Mouse (Mus musculus) heart, postnatal 0 days (tissue): Measurements from ENCODE around the gene Jmjd4. TPM values are rescaled to one million over a fixed set of nuclear protein-coding genes. Genes with fewer than 3 reads are reported as not detected.

Experiments
- ATAC-seq: fragments of 200-750 bp; cut with Nextera tagmentation; 2 replicates; pipeline ENCODE4 v1.8.0; 2017; ENCODE audit warnings: low read depth, moderate number of reproducible peaks, moderate library complexity; ENCODE audit not compliant: insufficient read depth
- DNase-seq: peaks from one replicate; pipeline ENCODE4 v3.0.0-alpha.2; 2016; ENCODE audit warnings: low spot score
- H3K27ac ChIP-seq: fragments of 300-500 bp; sonication (generic); 2 replicates; pipeline ENCODE4 v1.5.1; 2014; ENCODE audit warnings: low read depth, mild to moderate bottlenecking
- H3K27me3 ChIP-seq: fragments of 300-500 bp; sonication (generic); 2 replicates; pipeline ENCODE4 v1.6.1; 2014; ENCODE audit warnings: low read length, mixed read lengths; ENCODE audit not compliant: control insufficient read depth, insufficient read depth
- H3K36me3 ChIP-seq: fragments of 300-500 bp; sonication (generic); replicated peaks from 2 replicates; pipeline ENCODE4 v1.6.1; 2014; ENCODE audit warnings: low read length, mixed read lengths; ENCODE audit not compliant: control insufficient read depth, insufficient read depth
- H3K4me1 ChIP-seq: fragments of 300-500 bp; sonication (generic); 2 replicates; pipeline ENCODE4 v1.6.1; 2014; ENCODE audit warnings: antibody characterized with exemption; ENCODE audit not compliant: control insufficient read depth, insufficient read depth
- H3K4me2 ChIP-seq: fragments of 300-500 bp; sonication (generic); 2 replicates; pipeline ENCODE4 v1.6.1; 2014; ENCODE audit warnings: low read depth, mild to moderate bottlenecking, low read length, moderate library complexity
- H3K4me3 ChIP-seq: fragments of 300-500 bp; sonication (generic); 2 replicates; pipeline ENCODE4 v1.5.1; 2014; ENCODE audit warnings: low read depth, low read length
- H3K9ac ChIP-seq: fragments of 300-500 bp; sonication (generic); replicated peaks from 2 replicates; pipeline ENCODE4 v1.6.1; 2014; ENCODE audit warnings: low read depth, low read length, mixed read lengths
- H3K9me3 ChIP-seq: fragments of 300-500 bp; sonication (generic); replicated peaks from 2 replicates; pipeline ENCODE4 v1.6.1; 2016; ENCODE audit warnings: low read length; ENCODE audit not compliant: control insufficient read depth
- CTCF ChIP-seq: IDR thresholded peaks from 2 replicates; pipeline ENCODE4 v1.5.1; 2016; ENCODE audit warnings: antibody characterized with exemption, control low read depth, low read depth
- EP300 ChIP-seq: IDR thresholded peaks from 2 replicates; pipeline ENCODE4 v1.6.1; 2016; ENCODE audit warnings: antibody characterized with exemption, low read depth
- WGBS: fragments of 180-500 bp; shearing (Covaris S2); extraction: QIAGEN DNeasy Blood & Tissue Kit; methylation state at CpG from one replicate; pipeline ENCODE4 v1.1.7; 2014; 5-methylcytosine and 5-hydroxymethylcytosine counted together
- polyA plus RNA-seq: library from polyadenylated mRNA; unstranded; fragments of >200 nt; fragmentation: Nextera tagmentation; extraction: Ambion mirVana; gene quantifications from 2 replicates; pipeline ENCODE4 v1.2.1, GENCODE M21; 2015
- total RNA-seq: library from RNA; depleted of rRNA; stranded (reverse); fragments of >200 nt; gene quantifications from 2 replicates; pipeline ENCODE4 v1.2.3, GENCODE M21; 2014; ENCODE audit warnings: low replicate concordance

Jmjd4 gene
- total and polyA plus RNA-seq, 2 experiments from 2014 or later = 8.9 to 15.1 TPM

- no peak overlapping the region for H3K27ac ChIP-seq
- ATAC-seq = no peak
- no peaks in the 10 kb centered on the region for H3K9me3 ChIP-seq
- H3K36me3 ChIP-seq = peaks cover 63% of the 10 kb centered on the region
- TF ChIP-seq CTCF (no peak), EP300 (no peak)
- no peak overlapping the region for H3K4me3 ChIP-seq
- H3K4me1 ChIP-seq = no peaks in the 10 kb centered on the region
- no peak for DNase-seq
- WGBS = 54% methylated on average over 8 of the region's 8 CpGs
- no peak overlapping the region for H3K4me2 ChIP-seq
- H3K9ac ChIP-seq = no peak overlapping the region
- H3K27me3 ChIP-seq = no peaks in the 10 kb centered on the region
These were observed 36.4 kb downstream of the Jmjd4 start for GRCm38 (mm10) chr11:59486222-59486621.

DNA sequence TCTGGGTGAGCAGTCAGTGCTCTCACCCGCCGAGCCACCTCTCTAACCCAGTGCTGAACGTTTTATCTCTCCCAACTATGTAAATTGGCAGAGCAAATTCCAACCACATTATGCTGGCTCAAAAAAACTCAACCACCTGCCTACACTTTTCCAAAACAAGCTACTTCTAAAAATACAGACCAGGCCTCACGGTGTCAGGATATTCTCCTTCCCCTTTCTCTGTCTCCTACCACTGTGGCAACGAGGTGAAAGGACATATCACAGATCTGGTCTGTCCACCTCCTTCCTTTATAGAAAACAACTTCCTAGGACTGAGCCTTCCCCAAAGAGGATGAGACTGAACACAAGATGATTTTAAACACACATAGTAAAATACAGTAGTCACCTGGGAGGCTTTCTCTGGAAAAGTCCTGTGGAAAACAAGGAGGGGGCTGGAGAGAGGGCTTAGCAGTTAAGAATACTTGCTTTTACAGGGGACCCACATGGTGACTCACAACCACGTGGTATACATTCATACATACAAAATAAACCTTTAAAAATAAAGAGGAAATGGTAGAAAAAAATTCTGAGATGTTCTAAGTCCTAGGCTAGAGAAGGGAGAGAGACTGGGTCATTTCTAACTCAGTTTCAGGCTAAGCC, 46.9 kb downstream of the Jmjd4 start:
- DNase-seq = no peak
- H3K27ac ChIP-seq = no peak overlapping the region
- H3K36me3 ChIP-seq = peaks cover 88% of the 10 kb centered on the region
- no peak overlapping the region for H3K9ac ChIP-seq
- no peak for TF ChIP-seq EP300
- TF ChIP-seq CTCF = no peak
- no peaks in the 10 kb centered on the region for H3K9me3 ChIP-seq
- WGBS = 49% methylated on average over 6 of the region's 6 CpGs
- no peak overlapping the region for H3K4me3 ChIP-seq
- no peaks in the 10 kb centered on the region for H3K4me1 ChIP-seq
- no peak for ATAC-seq
- H3K4me2 ChIP-seq = no peak overlapping the region
- H3K27me3 ChIP-seq = no peaks in the 10 kb centered on the region

DNA sequence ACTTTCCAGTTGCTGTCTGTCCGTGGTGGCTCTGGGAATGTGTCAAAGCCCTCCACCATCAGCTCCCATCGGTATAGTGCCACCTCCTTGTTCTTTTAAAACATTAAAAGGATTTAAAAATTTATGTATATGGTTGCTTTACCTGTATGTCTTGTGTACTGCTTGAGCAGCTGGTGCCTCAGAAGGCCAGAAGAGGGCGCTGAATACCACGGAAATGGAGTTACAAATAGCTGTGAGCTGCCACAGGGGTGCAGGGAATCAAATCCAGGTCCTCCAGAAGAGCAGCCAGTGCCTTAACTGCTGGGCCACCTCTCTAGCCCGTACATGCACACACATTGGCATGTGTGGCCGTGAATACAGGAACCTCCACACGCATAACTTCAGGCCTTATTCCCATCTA, 47.9 kb downstream of the Jmjd4 start:
- Histone ChIP-seq H3K27me3 (no peaks in the 10 kb centered on the region), H3K27ac (no peak overlapping the region), H3K4me3 (no peak overlapping the region), H3K36me3 (peaks cover 88% of the 10 kb centered on the region), H3K9me3 (no peaks in the 10 kb centered on the region), H3K4me2 (no peak overlapping the region), H3K4me1 (no peaks in the 10 kb centered on the region), H3K9ac (no peak overlapping the region)
- DNase-seq (no peak), ATAC-seq (no peak)
- WGBS = 88% methylated on average over 7 of the region's 7 CpGs
- TF ChIP-seq EP300 (no peak), CTCF (no peak)

GRCm38 (mm10) chr11:59501978-59502700, 52.3 kb downstream of the Jmjd4 start:
- no peaks in the 10 kb centered on the region for H3K27me3 ChIP-seq
- no peak overlapping the region for H3K9ac ChIP-seq
- ATAC-seq (no peak), DNase-seq (no peak)
- no peak overlapping the region for H3K4me3 ChIP-seq
- 84% methylated on average over 5 of the region's 5 CpGs for WGBS
- H3K36me3 ChIP-seq = peaks cover 69% of the 10 kb centered on the region
- H3K4me2 ChIP-seq = no peak overlapping the region
- no peak overlapping the region for H3K27ac ChIP-seq
- peaks cover 11% of the 10 kb centered on the region for H3K4me1 ChIP-seq
- no peak for TF ChIP-seq EP300
- no peak for TF ChIP-seq CTCF
- no peaks in the 10 kb centered on the region for H3K9me3 ChIP-seq

GRCm38 (mm10) chr11:59505351-59505838, 55.5 kb downstream of the Jmjd4 start:
- ATAC-seq = peak; percentile 12; the same call in 1 of the 2 replicates
- 2% methylated on average over 20 of the region's 21 CpGs for WGBS
- TF ChIP-seq CTCF (no peak), EP300 (no peak)

More at GRCm38 (mm10) chr11:59505351-59505838, 55.5 kb downstream of the Jmjd4 start:
- H3K4me1 ChIP-seq = peaks cover 14% of the 10 kb centered on the region
- H3K4me3 ChIP-seq = peak overlapping the region; percentile 79
- peak; percentile 44 for DNase-seq
- H3K4me2 ChIP-seq = peak overlapping the region; percentile 93
- no peaks in the 10 kb centered on the region for H3K9me3 ChIP-seq
- peaks cover 37% of the 10 kb centered on the region for H3K36me3 ChIP-seq
- H3K9ac ChIP-seq = peak overlapping the region; percentile 90
- H3K27me3 ChIP-seq = no peaks in the 10 kb centered on the region
- peak overlapping the region; percentile 91 for H3K27ac ChIP-seq
